Mouse (Mus musculus) small intestine, adult 2 months (tissue): ENCODE results near the gene Ankrd65. TPM values are rescaled to one million over a fixed set of nuclear protein-coding genes. Genes with fewer than 3 reads are reported as not detected.
A peak's percentile ranks its signal among the peaks of the same experiment; 100 is the strongest.

Source experiments
- H3K27ac ChIP-seq: fragments of 200-500 bp; 2 replicates; pipeline ENCODE4 v1.5.1; 2012; ENCODE audit warnings: low read depth, low read length, control low read depth, inconsistent platforms; ENCODE audit not compliant: insufficient read depth
- H3K27me3 ChIP-seq: fragments of 200-500 bp; 2 replicates; pipeline ENCODE4 v1.6.1; 2012; ENCODE audit warnings: mild to moderate bottlenecking, moderate library complexity, low read length, inconsistent platforms; ENCODE audit not compliant: control insufficient read depth, insufficient read depth
- H3K36me3 ChIP-seq: fragments of 200-500 bp; 2 replicates; pipeline ENCODE4 v1.6.1; 2012; ENCODE audit warnings: mild to moderate bottlenecking, low read length, control low read depth, inconsistent platforms; ENCODE audit not compliant: control insufficient read depth, insufficient read depth
- H3K4me1 ChIP-seq: fragments of 200-500 bp; 2 replicates; pipeline ENCODE4 v1.6.1; 2012; ENCODE audit warnings: low read length, inconsistent platforms, mixed read lengths; ENCODE audit not compliant: control insufficient read depth, insufficient read depth, insufficient read length
- H3K4me3 ChIP-seq: fragments of 200-500 bp; 2 replicates; pipeline ENCODE4 v1.5.1; 2012; ENCODE audit warnings: low read depth, mild to moderate bottlenecking, control low read depth, inconsistent platforms, low read length, moderate library complexity
- CTCF ChIP-seq: fragments of 200-500 bp; IDR thresholded peaks from 2 replicates; pipeline ENCODE4 v1.5.1; 2012; ENCODE audit warnings: low read depth, mild to moderate bottlenecking, control low read depth, inconsistent platforms, low read length, moderate library complexity, mixed read lengths; ENCODE audit not compliant: insufficient replicate concordance, insufficient read length; ENCODE audit errors: extremely low read depth
- POLR2A ChIP-seq: fragments of 200-500 bp; IDR thresholded peaks from 2 replicates; pipeline ENCODE4 v1.6.1; 2012; ENCODE audit warnings: low read depth, mild to moderate bottlenecking, control low read depth, inconsistent platforms, low read length, moderate library complexity
- WGBS: fragments of 180-500 bp; shearing (Covaris S2); methylation state at CpG from one replicate; pipeline ENCODE4 v1.1.7; 2018; 5-methylcytosine and 5-hydroxymethylcytosine counted together
- polyA plus RNA-seq: library from polyadenylated mRNA; depleted of rRNA; stranded (reverse); fragments of >200 nt; gene quantifications from 2 replicates; pipeline ENCODE4 v1.2.3, GENCODE M21; 2012

The Ankrd65 gene
- polyA plus RNA-seq, 1 experiment = not detected

- no peaks in the 10 kb centered on the region for H3K27me3 ChIP-seq
- H3K4me1 ChIP-seq = peaks cover 45% of the 10 kb centered on the region
- TF ChIP-seq POLR2A (no peak), CTCF (no peak)
- 56% methylated on average over 9 of the region's 9 CpGs for WGBS
- H3K27ac ChIP-seq = peak overlapping the region; percentile 72
- no peak overlapping the region for H3K4me3 ChIP-seq
- H3K36me3 ChIP-seq = 0 out of 2 replicates have a peak, but pooled peaks cover 5% of the 10 kb centered on the region
Observed at GRCm38 (mm10) chr4:155774971-155775740, 15.1 kb upstream of the Ankrd65 start.

DNA sequence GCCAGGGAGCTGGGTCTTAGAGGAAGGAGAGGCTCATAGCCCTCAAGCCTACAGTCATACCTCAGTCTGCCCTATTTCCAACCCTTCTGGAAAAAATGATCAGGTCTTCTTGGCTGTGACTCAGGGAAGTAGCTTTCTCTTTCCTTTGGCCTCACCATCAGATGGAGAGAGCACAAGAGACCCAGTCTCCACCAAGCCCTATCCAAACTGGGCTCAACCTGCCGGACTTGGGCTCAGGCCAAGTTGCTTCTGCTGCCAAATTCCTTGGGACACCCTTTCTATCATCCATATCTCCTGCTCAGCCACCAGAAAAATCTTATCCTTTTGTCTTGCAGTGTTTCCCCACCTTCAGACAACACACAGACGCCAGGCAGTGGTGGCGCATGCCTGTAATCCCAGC, 14.4 kb upstream of the Ankrd65 start:
- Histone ChIP-seq H3K27me3 (no peaks in the 10 kb centered on the region), H3K27ac (peak overlapping the region; percentile 72), H3K4me3 (no peak overlapping the region), H3K36me3 (0 out of 2 replicates have a peak, but pooled peaks cover 5% of the 10 kb centered on the region), H3K4me1 (peaks cover 39% of the 10 kb centered on the region)
- TF ChIP-seq POLR2A (no peak), CTCF (no peak)
- WGBS = 45% methylated on average over 3 of the region's 3 CpGs

DNA sequence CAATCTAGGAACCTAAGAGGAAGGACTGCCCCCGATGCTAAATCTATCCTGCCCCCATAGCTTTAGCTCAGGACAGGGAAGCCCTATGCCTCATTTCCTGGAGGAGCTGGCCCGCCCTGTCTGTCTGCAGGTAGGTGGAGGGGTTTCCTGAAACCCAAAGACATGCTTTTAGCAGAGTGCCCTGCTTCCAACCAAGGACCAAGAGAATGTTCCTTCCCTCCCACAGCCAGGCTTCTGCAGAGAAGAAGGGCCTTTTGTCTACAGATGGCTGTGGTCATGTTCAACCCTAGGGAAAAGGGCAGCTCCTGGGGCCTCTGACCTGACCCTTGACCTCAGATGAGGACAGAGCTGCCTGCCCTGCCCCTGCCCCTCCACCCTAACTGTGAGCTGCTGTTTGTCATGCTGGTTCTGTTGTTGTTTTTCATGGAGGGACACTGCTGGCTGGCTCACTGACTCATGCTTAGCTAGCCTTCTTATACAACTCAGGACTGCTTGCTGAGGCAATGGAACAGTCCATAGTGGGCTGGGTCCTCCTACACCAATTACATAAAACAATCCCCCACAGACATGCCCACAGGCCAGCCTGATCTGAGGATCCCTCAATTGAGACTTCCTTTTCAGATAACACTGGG, 13.4 kb upstream of the Ankrd65 start:
- H3K4me1 ChIP-seq = peaks cover 37% of the 10 kb centered on the region
- H3K4me3 ChIP-seq = no peak overlapping the region
- no peaks in the 10 kb centered on the region for H3K27me3 ChIP-seq
- 59% methylated on average over 2 of the region's 2 CpGs for WGBS
- H3K36me3 ChIP-seq = 0 out of 2 replicates have a peak, but pooled peaks cover 5% of the 10 kb centered on the region
- H3K27ac ChIP-seq = peak overlapping the region; percentile 20
- TF ChIP-seq POLR2A (no peak), CTCF (no peak)

DNA sequence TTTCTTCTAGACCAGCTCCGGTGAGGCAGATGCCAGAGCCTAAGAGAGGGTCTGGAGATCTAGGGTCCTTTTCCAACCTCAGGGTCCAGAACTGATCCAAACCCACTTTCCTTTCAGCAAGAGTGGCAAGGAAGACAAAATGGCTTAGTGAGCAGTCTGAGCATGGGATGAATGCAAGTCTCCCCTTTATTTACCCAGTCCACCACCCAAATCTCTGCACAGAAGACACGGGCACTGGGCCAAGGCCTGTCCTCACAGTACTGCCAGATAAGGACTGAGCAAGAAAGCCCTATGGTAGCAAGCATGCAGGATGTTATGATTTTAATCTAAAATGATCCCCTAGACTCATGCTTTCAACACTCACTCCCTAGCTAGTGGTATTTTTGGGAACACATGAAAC, 12.4 kb upstream of the Ankrd65 start:
- H3K27ac ChIP-seq = no peak overlapping the region
- no peak for TF ChIP-seq POLR2A
- TF ChIP-seq CTCF = no peak
- 48% methylated on average over 2 of the region's 2 CpGs for WGBS
- H3K4me1 ChIP-seq = peaks cover 27% of the 10 kb centered on the region
- H3K4me3 ChIP-seq = no peak overlapping the region
- H3K27me3 ChIP-seq = no peaks in the 10 kb centered on the region
- H3K36me3 ChIP-seq = 0 out of 2 replicates have a peak, but pooled peaks cover under 1% of the 10 kb centered on the region

DNA sequence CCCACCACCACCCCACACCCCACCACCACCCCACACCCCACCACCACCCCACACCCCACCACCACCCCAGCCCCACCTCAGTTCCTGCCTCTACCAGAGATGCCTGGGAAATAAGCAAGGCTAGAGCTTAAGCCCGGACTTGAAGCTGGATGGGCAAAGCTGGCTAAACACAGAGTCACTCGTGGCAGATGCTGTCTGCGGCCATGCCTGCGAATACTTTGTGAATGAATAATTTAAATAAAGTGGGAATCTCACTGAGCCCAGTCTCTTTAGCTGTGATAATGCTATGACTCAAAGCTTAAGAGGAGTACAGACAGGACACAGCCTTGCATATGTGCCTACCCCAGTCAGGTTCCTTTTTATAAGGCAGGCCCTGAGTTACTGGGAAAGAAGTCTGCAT, 10.7 kb upstream of the Ankrd65 start:
- TF ChIP-seq POLR2A (no peak), CTCF (no peak)
- Histone ChIP-seq H3K27me3 (no peaks in the 10 kb centered on the region), H3K36me3 (no peaks in the 10 kb centered on the region), H3K4me3 (no peak overlapping the region), H3K27ac (no peak overlapping the region), H3K4me1 (peaks cover 26% of the 10 kb centered on the region)
- WGBS = 87% methylated on average over 4 of the region's 4 CpGs

DNA sequence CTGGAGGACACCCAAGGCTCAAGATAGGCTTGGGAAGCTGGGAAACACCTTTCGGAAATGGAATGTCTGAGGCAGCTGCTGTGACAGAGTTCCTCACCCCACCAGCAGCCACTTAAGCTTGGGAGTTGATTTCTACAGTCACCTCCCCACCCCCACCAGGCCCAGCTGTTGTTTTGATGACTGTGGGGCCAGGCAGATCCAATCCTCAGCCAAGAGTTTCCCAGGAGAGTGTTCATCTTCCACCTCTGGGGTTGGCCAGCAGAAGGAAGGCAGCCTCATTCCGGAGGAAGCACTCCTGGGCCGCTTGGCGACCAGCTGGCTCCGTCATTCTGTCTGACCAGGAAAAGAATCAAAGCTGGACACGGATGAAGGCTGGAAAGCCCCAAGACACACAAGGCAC, 9.3 kb upstream of the Ankrd65 start:
- Histone ChIP-seq H3K4me1 (peaks cover 21% of the 10 kb centered on the region), H3K4me3 (no peak overlapping the region), H3K36me3 (no peaks in the 10 kb centered on the region), H3K27ac (peak overlapping the region; percentile 17; the same call in 1 of the 2 replicates), H3K27me3 (no peaks in the 10 kb centered on the region)
- 78% methylated on average over 6 of the region's 6 CpGs for WGBS
- TF ChIP-seq CTCF = no peak
- no peak for TF ChIP-seq POLR2A

DNA sequence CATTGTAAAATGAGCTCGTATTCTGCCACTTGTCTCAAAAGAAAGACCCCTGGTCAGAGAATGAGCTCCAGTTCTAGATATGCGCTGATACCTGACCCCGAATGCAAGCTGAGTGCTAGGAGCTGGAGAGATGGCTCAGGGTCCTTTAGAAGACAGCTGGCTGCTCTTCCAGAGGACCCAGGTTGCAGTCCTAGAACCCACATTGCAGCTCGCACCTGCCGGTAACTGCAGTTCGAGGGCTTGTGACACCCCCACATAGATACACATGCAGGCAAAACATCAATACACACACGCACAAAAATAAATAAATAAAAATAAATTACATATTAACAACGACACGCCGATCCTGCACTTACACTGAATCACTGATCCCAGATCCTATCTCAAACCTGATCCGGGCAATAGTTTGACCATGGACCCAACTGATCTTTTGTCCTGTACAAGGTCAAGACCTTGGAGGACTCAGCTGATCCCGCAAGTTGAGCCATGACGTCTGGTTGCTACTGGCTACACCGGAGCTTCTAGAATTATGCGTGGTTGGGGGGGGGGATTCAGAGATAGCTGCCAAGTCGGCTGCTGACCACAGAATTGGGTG, 6.7 kb upstream of the Ankrd65 start:
- peak overlapping the region; percentile 90 for H3K27ac ChIP-seq
- TF ChIP-seq CTCF = no peak
- TF ChIP-seq POLR2A = no peak
- H3K27me3 ChIP-seq = no peaks in the 10 kb centered on the region
- 21% methylated on average over 16 of the region's 16 CpGs for WGBS
- peak overlapping the region; percentile 93 for H3K4me3 ChIP-seq
- no peaks in the 10 kb centered on the region for H3K36me3 ChIP-seq
- H3K4me1 ChIP-seq = peaks cover 7% of the 10 kb centered on the region; the same call in 1 of the 2 replicates
